Mouse (Mus musculus) kidney, postnatal 0 days (tissue): ENCODE measurements at regions not wholly inside any gene's neighbourhood (a gene's known extent, or its start where the extent isn't known, plus 50 kb on each side); places are given as distances from the start of the nearest gene placed in this dataset.
A peak's percentile ranks its signal among the peaks of the same experiment; 100 is the strongest.

ENCODE experiments used
- ATAC-seq: fragments of 200-750 bp; cut with Nextera tagmentation; replicated peaks from 2 replicates; pipeline ENCODE4 v1.8.0; 2017; ENCODE audit warnings: low read depth, moderate number of reproducible peaks, moderate TSS enrichment, moderate library complexity; ENCODE audit not compliant: low FRiP score
- DNase-seq: peaks from one replicate; pipeline ENCODE4 v3.0.0-alpha.2; 2016; ENCODE audit warnings: low spot score
- H3K27ac ChIP-seq: fragments of 300-500 bp; sonication (generic); 2 replicates; pipeline ENCODE4 v1.5.1; 2014; ENCODE audit warnings: mild to moderate bottlenecking
- H3K27me3 ChIP-seq: fragments of 300-500 bp; sonication (generic); 2 replicates; pipeline ENCODE4 v1.6.1; 2014; ENCODE audit warnings: low read length, mixed read lengths; ENCODE audit not compliant: insufficient read depth
- H3K36me3 ChIP-seq: fragments of 300-500 bp; sonication (generic); 2 replicates; pipeline ENCODE4 v1.6.1; 2014; ENCODE audit warnings: low read length, mixed read lengths; ENCODE audit not compliant: insufficient read depth
- H3K4me1 ChIP-seq: fragments of 300-500 bp; sonication (generic); replicated peaks from 2 replicates; pipeline ENCODE4 v1.6.1; 2014; ENCODE audit warnings: antibody characterized with exemption, low read length, mixed read lengths; ENCODE audit not compliant: insufficient read depth
- H3K4me2 ChIP-seq: fragments of 300-500 bp; sonication (generic); 2 replicates; pipeline ENCODE4 v1.6.1; 2014; ENCODE audit warnings: mild to moderate bottlenecking, low read length, moderate library complexity, mixed read lengths
- H3K4me3 ChIP-seq: fragments of 300-500 bp; sonication (generic); replicated peaks from 2 replicates; pipeline ENCODE4 v1.5.1; 2014; ENCODE audit warnings: low read depth, low read length
- H3K9ac ChIP-seq: fragments of 300-500 bp; sonication (generic); 2 replicates; pipeline ENCODE4 v1.6.1; 2014; ENCODE audit warnings: low read depth, low read length
- H3K9me3 ChIP-seq: fragments of 300-500 bp; sonication (generic); replicated peaks from 2 replicates; pipeline ENCODE4 v1.6.1; 2016; ENCODE audit warnings: low read length, inconsistent platforms, mixed read lengths
- CTCF ChIP-seq: IDR thresholded peaks from 2 replicates; pipeline ENCODE4 v1.5.1; 2016; ENCODE audit warnings: antibody characterized with exemption, low read depth, mild to moderate bottlenecking, moderate library complexity
- WGBS: fragments of 180-500 bp; shearing (Covaris S2); extraction: QIAGEN DNeasy Blood & Tissue Kit; methylation state at CpG from one replicate; pipeline ENCODE4 v1.1.7; 2014; 5-methylcytosine and 5-hydroxymethylcytosine counted together

DNA sequence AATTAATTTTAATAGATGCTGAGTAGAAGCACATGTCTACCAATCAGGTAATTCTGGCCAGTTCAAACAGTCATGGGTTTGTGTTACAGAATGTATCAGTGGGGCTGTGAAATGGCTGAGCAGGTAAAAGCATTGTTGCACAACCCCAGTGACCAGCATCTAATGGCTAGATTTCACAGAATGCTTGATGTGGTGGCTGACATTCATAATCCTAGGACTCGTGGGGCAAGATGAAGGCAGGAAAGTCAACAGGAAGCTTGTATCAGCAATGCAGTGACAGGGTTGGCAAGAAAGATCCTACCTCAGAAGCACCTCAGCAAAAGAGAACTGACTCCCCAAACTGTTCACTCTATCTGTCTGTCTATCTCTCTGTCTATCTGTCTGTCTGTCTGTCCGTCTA lies 186.7 kb downstream of the Satb1 start:
- Histone ChIP-seq H3K4me3 (no peak overlapping the region), H3K9ac (no peak overlapping the region), H3K27ac (no peak overlapping the region), H3K27me3 (no peaks in the 10 kb centered on the region), H3K4me2 (no peak overlapping the region), H3K9me3 (no peaks in the 10 kb centered on the region), H3K36me3 (no peaks in the 10 kb centered on the region), H3K4me1 (no peaks in the 10 kb centered on the region)
- no peak for DNase-seq
- WGBS = 70% methylated on average over 2 of the region's 2 CpGs
- TF ChIP-seq CTCF = no peak
- ATAC-seq = no peak

DNA sequence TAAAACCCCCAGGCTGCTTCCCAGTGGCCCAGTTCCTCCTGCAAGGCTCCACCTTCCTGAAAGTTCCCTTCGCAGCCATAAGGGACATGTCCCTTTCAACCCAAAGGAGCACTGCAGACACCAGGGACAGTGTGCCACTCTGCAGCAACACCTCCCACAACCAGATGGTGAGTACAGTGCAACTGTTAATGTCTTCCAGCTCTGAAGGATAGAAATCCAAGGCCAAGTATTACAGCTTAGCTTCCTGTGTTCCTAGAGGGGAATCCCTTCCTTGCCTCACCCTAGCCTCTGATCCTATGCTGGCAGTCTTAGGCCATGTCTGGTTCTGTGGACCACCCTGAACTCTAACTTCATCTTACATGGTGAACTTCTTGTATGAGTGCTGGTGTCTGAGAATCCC lies 187.2 kb downstream of the Satb1 start:
- no peaks in the 10 kb centered on the region for H3K9me3 ChIP-seq
- no peaks in the 10 kb centered on the region for H3K4me1 ChIP-seq
- 55% methylated on average over 1 of the region's 1 CpGs for WGBS
- H3K4me2 ChIP-seq = no peak overlapping the region
- H3K27me3 ChIP-seq = no peaks in the 10 kb centered on the region
- no peak overlapping the region for H3K27ac ChIP-seq
- H3K9ac ChIP-seq = no peak overlapping the region
- DNase-seq (no peak), ATAC-seq (no peak)
- no peak overlapping the region for H3K4me3 ChIP-seq
- no peaks in the 10 kb centered on the region for H3K36me3 ChIP-seq
- no peak for TF ChIP-seq CTCF

DNA sequence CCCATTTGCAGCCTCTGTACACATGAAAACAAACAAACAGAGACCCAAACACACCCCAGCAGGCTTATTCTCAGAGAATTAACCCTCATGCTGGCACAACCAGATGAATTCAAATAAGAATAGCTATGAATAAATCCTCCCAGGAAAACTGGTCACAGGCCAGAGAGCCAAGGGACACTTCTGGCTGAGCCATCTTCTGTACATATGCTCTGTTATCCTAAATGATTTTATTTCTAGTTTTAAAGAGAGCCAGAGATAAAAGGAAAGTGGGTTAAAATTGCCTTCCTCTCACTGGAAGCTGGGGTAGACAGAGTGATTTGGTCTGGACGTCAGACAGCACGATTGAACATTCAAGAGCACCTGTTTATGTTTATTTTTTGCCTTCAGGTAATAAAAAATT lies 190.4 kb downstream of the Satb1 start:
- no peak overlapping the region for H3K4me2 ChIP-seq
- H3K36me3 ChIP-seq = no peaks in the 10 kb centered on the region
- DNase-seq (no peak), ATAC-seq (no peak)
- H3K9me3 ChIP-seq = no peaks in the 10 kb centered on the region
- no peaks in the 10 kb centered on the region for H3K4me1 ChIP-seq
- no peak for TF ChIP-seq CTCF
- H3K9ac ChIP-seq = no peak overlapping the region
- no peaks in the 10 kb centered on the region for H3K27me3 ChIP-seq
- WGBS = 84% methylated on average over 2 of the region's 2 CpGs
- no peak overlapping the region for H3K27ac ChIP-seq
- H3K4me3 ChIP-seq = no peak overlapping the region

DNA sequence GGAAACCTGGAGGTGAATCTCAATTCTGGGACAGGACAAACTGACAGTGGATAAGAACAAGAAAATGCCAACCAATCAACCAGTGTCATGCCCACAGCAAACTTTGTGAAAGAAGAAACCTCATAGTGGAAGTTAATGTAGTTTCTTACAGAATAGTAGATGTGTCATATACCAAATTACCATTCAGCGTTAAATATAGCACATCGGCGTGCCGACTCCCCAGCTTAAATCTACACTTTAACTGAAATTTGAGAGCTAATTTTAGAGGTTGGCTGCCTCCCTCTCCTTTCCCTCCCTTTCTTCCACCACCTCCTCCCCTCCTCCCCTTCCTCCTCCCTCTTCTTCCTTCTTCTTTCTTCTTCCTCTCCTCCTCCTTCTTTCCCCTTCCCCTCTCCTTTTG lies 197.2 kb downstream of the Satb1 start:
- no peaks in the 10 kb centered on the region for H3K9me3 ChIP-seq
- TF ChIP-seq CTCF = no peak
- WGBS = 57% methylated on average over 4 of the region's 4 CpGs
- no peak overlapping the region for H3K9ac ChIP-seq
- H3K36me3 ChIP-seq = no peaks in the 10 kb centered on the region
- no peak for DNase-seq
- no peaks in the 10 kb centered on the region for H3K4me1 ChIP-seq
- H3K27ac ChIP-seq = no peak overlapping the region
- no peak for ATAC-seq
- H3K4me2 ChIP-seq = no peak overlapping the region
- H3K27me3 ChIP-seq = no peaks in the 10 kb centered on the region
- no peak overlapping the region for H3K4me3 ChIP-seq

DNA sequence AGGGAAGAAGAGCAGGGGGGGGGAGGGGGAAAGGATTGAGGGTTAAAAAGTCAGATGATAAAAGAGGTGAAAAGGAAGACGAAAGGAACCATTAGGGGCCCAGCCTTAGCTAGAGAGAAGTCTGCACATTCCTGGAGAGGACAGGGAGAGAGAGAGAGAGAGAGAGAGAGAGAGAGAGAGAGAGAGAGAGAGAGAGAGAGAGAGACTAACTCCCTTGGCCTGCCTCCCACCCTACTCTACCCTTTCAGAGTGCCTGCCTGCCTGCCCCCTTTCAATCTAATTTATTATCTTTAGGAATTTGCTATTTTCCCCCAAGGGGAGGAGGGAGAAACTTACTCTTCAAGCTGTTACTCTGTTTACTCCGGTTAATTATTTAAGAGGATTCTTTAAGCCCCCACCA lies 201.5 kb downstream of the Satb1 start:
- no peaks in the 10 kb centered on the region for H3K9me3 ChIP-seq
- H3K36me3 ChIP-seq = no peaks in the 10 kb centered on the region
- DNase-seq (peak; percentile 4), ATAC-seq (no peak)
- 39% methylated on average over 2 of the region's 2 CpGs for WGBS
- H3K4me1 ChIP-seq = no peaks in the 10 kb centered on the region
- H3K4me3 ChIP-seq = no peak overlapping the region
- TF ChIP-seq CTCF = no peak
- H3K27me3 ChIP-seq = no peaks in the 10 kb centered on the region
- no peak overlapping the region for H3K9ac ChIP-seq
- H3K4me2 ChIP-seq = no peak overlapping the region
- H3K27ac ChIP-seq = no peak overlapping the region

DNA sequence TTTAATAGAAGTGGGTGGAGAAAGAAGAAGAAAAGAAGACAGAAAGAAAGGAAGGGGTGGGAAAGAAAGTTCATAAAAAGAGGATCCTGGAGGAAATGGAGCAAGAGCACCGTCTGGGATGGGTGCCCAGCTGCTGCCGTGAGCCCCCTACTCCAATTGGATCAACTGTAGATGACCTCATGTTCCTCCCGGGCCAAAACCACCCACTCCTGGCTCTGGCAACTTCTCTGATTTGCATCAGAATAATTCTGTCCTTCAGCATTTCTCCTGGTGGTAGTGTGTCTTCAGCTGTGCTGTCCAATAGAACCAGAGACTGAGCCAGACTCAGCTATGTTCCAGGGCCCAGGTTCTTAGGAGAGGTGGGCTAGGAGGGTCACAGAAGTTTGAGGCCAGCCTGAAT lies 212.6 kb downstream of the Satb1 start:
- no peaks in the 10 kb centered on the region for H3K4me1 ChIP-seq
- H3K27me3 ChIP-seq = no peaks in the 10 kb centered on the region
- ATAC-seq = no peak
- H3K4me3 ChIP-seq = no peak overlapping the region
- no peak overlapping the region for H3K9ac ChIP-seq
- no peaks in the 10 kb centered on the region for H3K9me3 ChIP-seq
- WGBS = 69% methylated on average over 3 of the region's 3 CpGs
- no peak for TF ChIP-seq CTCF
- no peak overlapping the region for H3K4me2 ChIP-seq
- DNase-seq = no peak
- no peaks in the 10 kb centered on the region for H3K36me3 ChIP-seq
- H3K27ac ChIP-seq = no peak overlapping the region

DNA sequence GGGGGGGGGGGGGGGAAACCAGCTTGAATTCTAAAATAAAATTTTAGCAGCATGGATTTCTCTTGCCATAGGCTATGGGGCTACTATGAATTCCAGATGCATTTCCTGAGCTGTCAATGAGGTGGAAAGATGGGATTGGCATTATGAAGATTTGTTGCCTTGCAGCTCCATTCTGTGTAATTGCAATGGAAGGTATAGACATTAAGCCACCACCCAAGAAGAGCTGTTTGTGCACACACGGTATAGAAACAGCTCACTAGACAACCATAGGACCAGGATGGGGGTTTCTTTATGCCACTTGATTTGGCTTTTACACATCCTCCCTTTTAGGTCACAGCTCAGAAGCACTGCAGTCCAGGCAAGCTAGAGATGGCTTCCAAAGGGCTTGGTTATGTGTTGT lies 247.8 kb downstream of the Satb1 start:
- Histone ChIP-seq H3K27ac (no peak overlapping the region), H3K4me3 (no peak overlapping the region), H3K9me3 (no peaks in the 10 kb centered on the region), H3K4me2 (no peak overlapping the region), H3K4me1 (no peaks in the 10 kb centered on the region), H3K27me3 (no peaks in the 10 kb centered on the region), H3K36me3 (no peaks in the 10 kb centered on the region), H3K9ac (no peak overlapping the region)
- WGBS = 55% methylated on average over 1 of the region's 1 CpGs
- DNase-seq = no peak
- no peak for ATAC-seq
- TF ChIP-seq CTCF = no peak
